In the genomic region with DNA sequence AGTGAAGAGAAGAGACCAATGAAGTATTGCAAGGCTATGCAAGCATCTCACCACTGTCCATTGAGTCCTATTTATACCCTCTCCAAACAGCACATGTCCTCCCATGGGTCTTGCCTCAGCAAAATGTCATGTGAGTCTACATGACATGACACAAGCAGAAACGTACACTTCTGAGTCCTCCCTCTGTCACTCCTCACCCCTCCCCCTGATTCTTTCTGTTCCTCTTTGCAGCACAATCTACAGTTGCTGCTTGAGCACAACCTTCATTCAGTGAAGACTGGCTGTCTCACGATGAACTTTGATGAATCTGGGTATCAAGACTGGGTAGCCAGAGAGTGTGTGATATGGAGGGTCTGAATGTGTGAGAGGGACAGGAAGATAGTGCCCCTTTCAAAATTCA, we compare ENCODE assay signal across 33 mouse cellular contexts. TPM values are rescaled to one million over a fixed set of nuclear protein-coding genes. Genes with fewer than 3 reads are reported as not detected.
"Had no signal": no experiment of that assay in that cellular context is flagged by ENCODE, and none has a peak within 500 bp of the region (broad histone marks: within the 10 kb centered on the region; RNA-seq: fewer than 3 reads in every experiment).

No protein-coding gene starts in this region.

- H3K4me1 ChIP-seq: limb, embryonic 13.5 days; limb, embryonic 15.5 days; liver, embryonic 12.5 days; liver, embryonic 13.5 days; liver, embryonic 15.5 days; lung, embryonic 15.5 days; megakaryocyte, embryonic 14.5 days; midbrain, embryonic 10.5 days; midbrain, embryonic 12.5 days; midbrain, embryonic 15.5 days had no signal

- DNase-seq: left cerebral cortex, postnatal 4 days; liver; liver, embryonic 13.5 days; liver, postnatal 0 days; lung, adult 18-20 months; lung, adult 2 months; lung, embryonic 14.5 days; lung, postnatal 10 days; lung, postnatal 14 days; lung, postnatal 36 days; lung, postnatal 4 days; midbrain, embryonic 14.5 days had no signal

- H3K9me3 ChIP-seq: limb, embryonic 10.5 days; limb, embryonic 12.5 days; limb, embryonic 13.5 days; limb, embryonic 15.5 days; liver, embryonic 12.5 days; liver, embryonic 13.5 days; liver, embryonic 15.5 days; lung, embryonic 15.5 days; midbrain, embryonic 10.5 days; midbrain, embryonic 13.5 days; midbrain, embryonic 15.5 days had no signal

- H3K4me2 ChIP-seq: limb, embryonic 12.5 days; limb, embryonic 13.5 days; limb, embryonic 15.5 days; liver, embryonic 11.5 days; liver, embryonic 12.5 days; liver, embryonic 13.5 days; liver, embryonic 15.5 days; lung, embryonic 14.5 days; lung, embryonic 15.5 days; midbrain, embryonic 11.5 days; midbrain, embryonic 12.5 days; midbrain, embryonic 13.5 days; midbrain, embryonic 15.5 days had no signal

- H3K36me3 ChIP-seq: limb, embryonic 10.5 days; limb, embryonic 12.5 days; limb, embryonic 13.5 days; limb, embryonic 15.5 days; liver, embryonic 12.5 days; liver, embryonic 13.5 days; liver, embryonic 15.5 days; lung, embryonic 15.5 days; midbrain, embryonic 10.5 days; midbrain, embryonic 12.5 days; midbrain, embryonic 13.5 days; midbrain, embryonic 15.5 days had no signal

- H3K27me3 ChIP-seq: limb, embryonic 12.5 days; limb, embryonic 13.5 days; limb, embryonic 15.5 days; liver, embryonic 12.5 days; liver, embryonic 13.5 days; liver, embryonic 15.5 days; lung, embryonic 15.5 days; megakaryocyte, embryonic 14.5 days; midbrain, embryonic 12.5 days; midbrain, embryonic 13.5 days; midbrain, embryonic 15.5 days had no signal

- H3K4me3 ChIP-seq: limb, embryonic 10.5 days; limb, embryonic 12.5 days; limb, embryonic 13.5 days; limb, embryonic 15.5 days; liver, embryonic 12.5 days; liver, embryonic 13.5 days; liver, embryonic 15.5 days; lung, embryonic 15.5 days; megakaryocyte, embryonic 14.5 days; midbrain, embryonic 10.5 days; midbrain, embryonic 12.5 days; midbrain, embryonic 13.5 days; midbrain, embryonic 15.5 days; myocyte had no signal

- H3K9ac ChIP-seq: limb, embryonic 12.5 days; limb, embryonic 13.5 days; limb, embryonic 15.5 days; liver, embryonic 12.5 days; liver, embryonic 13.5 days; liver, embryonic 14.5 days; liver, embryonic 15.5 days; liver, postnatal 0 days; lung, embryonic 14.5 days; lung, embryonic 15.5 days; midbrain, embryonic 12.5 days; midbrain, embryonic 13.5 days; midbrain, embryonic 15.5 days had no signal

- H3K27ac ChIP-seq: limb, embryonic 10.5 days; limb, embryonic 12.5 days; limb, embryonic 13.5 days; limb, embryonic 15.5 days; liver, embryonic 12.5 days; liver, embryonic 13.5 days; liver, embryonic 14.5 days; liver, embryonic 15.5 days; lung, embryonic 15.5 days; macrophage; midbrain, embryonic 10.5 days; midbrain, embryonic 12.5 days; midbrain, embryonic 13.5 days; midbrain, embryonic 15.5 days had no signal

RNA-seq across cellular contexts. Expression of a gene that starts 28.2 kb away (rescaled TPM):
- total RNA-seq: megakaryocyte progenitor cell, adult 5-6 weeks; megakaryocyte, adult 5-6 weeks; megakaryocyte-erythroid progenitor cell, adult 5-6 weeks; monocyte, adult 5-6 weeks had no signal
- polyA plus RNA-seq: macrophage had no signal
